In the genomic region with DNA sequence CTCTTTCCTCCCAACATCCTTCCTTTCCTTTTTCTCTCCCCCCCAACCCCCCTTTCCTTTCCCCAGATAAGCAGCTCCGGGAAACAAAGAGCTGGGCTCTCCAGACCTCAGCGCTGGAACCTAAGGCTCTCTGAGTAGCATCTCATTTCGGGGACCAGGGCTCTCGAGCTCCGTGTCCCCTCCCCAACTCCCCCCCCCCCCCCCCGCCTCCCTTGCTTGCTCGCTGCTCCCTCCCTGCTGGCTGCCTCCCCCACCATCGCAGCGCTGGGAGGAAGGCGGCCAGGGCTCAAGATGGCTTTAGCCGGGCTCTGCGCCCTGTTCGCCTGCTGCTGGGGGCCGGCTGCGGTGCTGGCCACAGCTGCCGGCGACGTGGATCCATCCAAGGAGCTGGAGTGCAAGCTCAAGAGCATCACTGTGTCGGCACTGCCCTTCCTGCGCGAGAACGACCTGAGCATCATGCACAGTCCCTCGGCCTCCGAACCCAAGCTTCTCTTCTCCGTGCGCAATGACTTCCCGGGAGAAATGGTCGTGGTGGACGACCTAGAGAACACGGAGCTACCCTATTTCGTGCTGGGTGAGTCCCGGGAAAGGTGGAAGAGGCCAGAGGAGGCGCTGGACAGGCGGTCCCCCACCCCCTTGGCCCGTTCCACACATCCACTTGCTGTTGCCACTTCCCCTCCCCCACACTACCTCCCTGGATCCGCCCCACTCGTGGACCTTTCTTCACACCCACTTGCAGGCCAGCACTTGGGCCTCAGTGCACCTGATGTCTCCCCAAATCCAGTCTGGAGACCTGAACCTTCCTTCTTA, we compare ENCODE assay signal across 8 mouse cellular contexts. TPM values are rescaled to one million over a fixed set of nuclear protein-coding genes. Genes with fewer than 3 reads are reported as not detected.
DNase-seq lines count a peak whose midpoint lies in the region; ATAC-seq and TF ChIP-seq lines count a peak whose summit lies in the region.

No protein-coding gene starts in this region.

- peak overlapping the region; percentile 30 for H3K4me3 ChIP-seq in intestine, embryonic 14.5 days (ENCODE audit: low read depth, low read length)
- H3K4me3 ChIP-seq in midbrain, postnatal 0 days (ENCODE audit: low read depth, low read length) = peak overlapping the region; percentile 57

- H3K4me2 ChIP-seq in intestine, embryonic 14.5 days (ENCODE audit: low read length) = peak overlapping the region; percentile 60
- peak overlapping the region; percentile 74 for H3K4me2 ChIP-seq in midbrain, postnatal 0 days (ENCODE audit: low read depth, low read length, poor library complexity, severe bottlenecking)

- H3K9me3 ChIP-seq in intestine, embryonic 14.5 days (ENCODE audit: control insufficient read depth, low read length) = no peaks in the 10 kb centered on the region
- H3K9me3 ChIP-seq in midbrain, postnatal 0 days (ENCODE audit: low read length) = no peaks in the 10 kb centered on the region

- no peak overlapping the region for H3K27ac ChIP-seq in intestine, embryonic 14.5 days (ENCODE audit: low read depth)
- peak overlapping the region; percentile 97 for H3K27ac ChIP-seq in midbrain, postnatal 0 days (ENCODE audit: low read depth, low read length)

- TF ChIP-seq CTCF in midbrain, postnatal 0 days (IDR thresholded peaks at IDR 0.05) = no peak

- WGBS in intestine, embryonic 14.5 days = 2% methylated on average over 34 of the region's 37 CpGs
- under 1% methylated on average over 33 of the region's 37 CpGs for WGBS in midbrain, postnatal 0 days

- no peak; the same call in 1 of the 2 replicates for ATAC-seq in intestine, embryonic 14.5 days (replicated peaks; ENCODE audit: low FRiP score, low TSS enrichment, low read depth)
- ATAC-seq in midbrain, postnatal 0 days (ENCODE audit: low FRiP score) = peak; percentile 85
- no peak for ATAC-seq in erythroid progenitor cell, adult 5-6 weeks (replicated peaks; ENCODE audit: low FRiP score, poor library complexity, severe bottlenecking)
- no peak for ATAC-seq in inflammation-experienced regulatory T-cells, adult 6 months

- no peaks in the 10 kb centered on the region for H3K4me1 ChIP-seq in intestine, embryonic 14.5 days (replicated peaks; ENCODE audit: control insufficient read depth, insufficient read depth, low read length)
- H3K4me1 ChIP-seq in midbrain, postnatal 0 days (ENCODE audit: insufficient read depth, low read length) = peaks cover 7% of the 10 kb centered on the region

- peaks cover 36% of the 10 kb centered on the region for H3K27me3 ChIP-seq in intestine, embryonic 14.5 days (replicated peaks; ENCODE audit: control insufficient read depth, insufficient read depth, low read length)
- H3K27me3 ChIP-seq in midbrain, postnatal 0 days (ENCODE audit: insufficient read depth, low read length) = no peaks in the 10 kb centered on the region

- DNase-seq in adrenal gland, postnatal 10 days = peak; percentile 10
- DNase-seq in adrenal gland, postnatal 36 days = no peak
- DNase-seq in 3134 (ENCODE audit: extremely low read depth, insufficient read length, low spot score) = peak; percentile 6
- peak; percentile 68 for DNase-seq in embryo, embryonic 11 days
- DNase-seq in intestine, embryonic 14.5 days (ENCODE audit: low spot score) = peak; percentile 53
- peak; percentile 73 for DNase-seq in midbrain, postnatal 0 days (ENCODE audit: low spot score)

- no peaks in the 10 kb centered on the region for H3K36me3 ChIP-seq in intestine, embryonic 14.5 days (ENCODE audit: control insufficient read depth, insufficient read depth, low read length)
- H3K36me3 ChIP-seq in midbrain, postnatal 0 days (ENCODE audit: insufficient read depth, low read length) = no peaks in the 10 kb centered on the region

- 0 out of 2 replicates have a peak overlapping the region, but pooled peaks have one; percentile 6 for H3K9ac ChIP-seq in intestine, embryonic 14.5 days (ENCODE audit: low read length)
- peak overlapping the region; percentile 89 for H3K9ac ChIP-seq in midbrain, postnatal 0 days (replicated peaks; ENCODE audit: low read length, poor library complexity, severe bottlenecking)

RNA-seq across cellular contexts. Expression of a gene that starts 0.4 kb away (rescaled TPM):
- total RNA-seq in adrenal gland, postnatal 10 days (2021) = 1 to 10 TPM; 5.4 to 8.3 TPM
- 1 to 10 TPM; 4.8 to 6.4 TPM for total RNA-seq in adrenal gland, postnatal 36 days (2021)
- polyA plus RNA-seq in intestine, embryonic 14.5 days (2014; fragmentation: Nextera tagmentation; extraction: Ambion mirVana) = 2.2 and 2.9 TPM in 2 replicates
- total RNA-seq in midbrain, postnatal 0 days (2014; rRNA removed) = 157 and 180 TPM in 2 replicates
- polyA plus RNA-seq in midbrain, postnatal 0 days (2015; fragmentation: Nextera tagmentation; extraction: Ambion mirVana) = 36.5 and 36.7 TPM in 2 replicates
- not detected in 2 replicates for total RNA-seq in erythroid progenitor cell, adult 5-6 weeks (2015; ENCODE audit: low replicate concordance)
- total RNA-seq in erythroid progenitor cell, adult 5-6 weeks (2017; ENCODE audit: low replicate concordance) = not detected in 2 replicates
- not detected for polyA plus RNA-seq in inflammation-experienced regulatory T-cells, adult 6 months (2017; shearing (Covaris generic))

RNA-seq across cellular contexts. Expression of a gene that starts 6.4 kb away (rescaled TPM):
- 1 to 10 TPM; 1.8 to 4.1 TPM for total RNA-seq in adrenal gland, postnatal 10 days (2021)
- total RNA-seq in adrenal gland, postnatal 36 days (2021) = under 1 TPM; 0.50 to 0.63 TPM
- 0.60 and 1.3 TPM in 2 replicates for polyA plus RNA-seq in intestine, embryonic 14.5 days (2014; fragmentation: Nextera tagmentation; extraction: Ambion mirVana)
- total RNA-seq in midbrain, postnatal 0 days (2014; rRNA removed) = 55.8 and 67.0 TPM in 2 replicates
- polyA plus RNA-seq in midbrain, postnatal 0 days (2015; fragmentation: Nextera tagmentation; extraction: Ambion mirVana) = 41.0 and 44.0 TPM in 2 replicates
- 0.84 and 4.0 TPM in 2 replicates for total RNA-seq in erythroid progenitor cell, adult 5-6 weeks (2015; ENCODE audit: low replicate concordance)
- total RNA-seq in erythroid progenitor cell, adult 5-6 weeks (2017; ENCODE audit: low replicate concordance) = 1.0 and 1.8 TPM in 2 replicates
- polyA plus RNA-seq in inflammation-experienced regulatory T-cells, adult 6 months (2017; shearing (Covaris generic)) = not detected

Comparison
In these comparisons a context has a peak if more than half of its experiments do, and no peak if none do; other contexts are left out.
1. DNase-seq: peak in adrenal gland, postnatal 10 days (single experiment), 3134 (single experiment), embryo, embryonic 11 days (single experiment), intestine, embryonic 14.5 days (single experiment) and midbrain, postnatal 0 days (single experiment); none in adrenal gland, postnatal 36 days (0 of 2).
2. RNA of a gene that starts 0.4 kb away (total RNA-seq): 157 to 180 TPM in midbrain, postnatal 0 days; 5.4 to 8.3 TPM in adrenal gland, postnatal 10 days, 4.8 to 6.4 TPM in adrenal gland, postnatal 36 days and not detected in erythroid progenitor cell, adult 5-6 weeks; every median in the first group is over 10 times any median in the second.
3. RNA of a gene that starts 6.4 kb away (total RNA-seq): 55.8 to 67.0 TPM in midbrain, postnatal 0 days; 1.8 to 4.1 TPM in adrenal gland, postnatal 10 days, 0.84 to 4.0 TPM in erythroid progenitor cell, adult 5-6 weeks and 0.50 to 0.63 TPM in adrenal gland, postnatal 36 days; every median in the first group is over 10 times any median in the second.